Mouse (Mus musculus) monocyte, adult 59 days (primary cell): ENCODE results near the gene Cps1. TPM values are rescaled to one million over a fixed set of nuclear protein-coding genes. Genes with fewer than 3 reads are reported as not detected.

Source experiments
- total RNA-seq, 2 experiments: library from RNA; stranded (reverse); gene quantifications; one replicate each; pipeline ENCODE4 v1.2.4; 2023

The Cps1 gene
- not detected for total RNA-seq

GRCm38 (mm10) chr1:67122797-67123196 is at the start of gene Cps1:
Gene Cps1 (plus strand): TSS chr1:67123026.

Other genes starting within 250 kb of the Cps1 start
- not detected for gene Myl1, start 177.6 kb upstream of the Cps1 start, total RNA-seq
- 10 to 100 TPM; 14.9 to 18.1 TPM for gene Lancl1, start 84.2 kb upstream of the Cps1 start, total RNA-seq